Mouse (Mus musculus): Measurements from ENCODE around the gene Prss56. TPM values are rescaled to one million over a fixed set of nuclear protein-coding genes. Genes with fewer than 3 reads are reported as not detected.

The Prss56 gene
- polyA plus RNA-seq, 1 experiment, result 0.27 TPM

- Histone ChIP-seq H3K36me3 (ENCODE audit: control insufficient read depth, insufficient read depth, low read length, poor library complexity, severe bottlenecking) (peaks cover 60% of the 10 kb centered on the region), H3K4me1 (ENCODE audit: control insufficient read depth, insufficient read depth, low read length) (peaks cover 19% of the 10 kb centered on the region), H3K9ac (ENCODE audit: low read depth, poor library complexity, severe bottlenecking) (no peak overlapping the region), H3K9me3 (replicated peaks; ENCODE audit: control insufficient read depth, insufficient read depth, low read length, poor library complexity, severe bottlenecking) (peaks cover 2% of the 10 kb centered on the region), H3K4me3 (ENCODE audit: low read depth, low read length) (no peak overlapping the region; the same call in 1 of the 2 replicates), H3K27me3 (ENCODE audit: control insufficient read depth, insufficient read depth, low read length, poor library complexity, severe bottlenecking) (no peaks in the 10 kb centered on the region), H3K27ac (ENCODE audit: insufficient read depth, low read length) (peak overlapping the region; percentile 97)
- TF ChIP-seq POLR2A (IDR thresholded peaks at IDR 0.05; ENCODE audit: insufficient read depth, low read length) (no peak), CTCF (IDR thresholded peaks at IDR 0.05; ENCODE audit: low read depth, low read length) (no peak), EP300 (IDR thresholded peaks at IDR 0.05; ENCODE audit: insufficient read depth, low read depth, low read length) (peak; percentile 72)
These were observed 43.5 kb downstream of the Prss56 start for GRCm38 (mm10) chr1:87226409-87227159.

- H3K27me3 ChIP-seq (ENCODE audit: control insufficient read depth, insufficient read depth, low read length, poor library complexity, severe bottlenecking), result no peaks in the 10 kb centered on the region
- no peak overlapping the region for H3K4me3 ChIP-seq (ENCODE audit: low read depth, low read length)
- H3K9me3 ChIP-seq (replicated peaks; ENCODE audit: control insufficient read depth, insufficient read depth, low read length, poor library complexity, severe bottlenecking), result no peaks in the 10 kb centered on the region
- peaks cover 19% of the 10 kb centered on the region for H3K4me1 ChIP-seq (ENCODE audit: control insufficient read depth, insufficient read depth, low read length)
- H3K9ac ChIP-seq (ENCODE audit: low read depth, poor library complexity, severe bottlenecking), result no peak overlapping the region
- TF ChIP-seq CTCF (IDR thresholded peaks at IDR 0.05; ENCODE audit: low read depth, low read length) (no peak), EP300 (IDR thresholded peaks at IDR 0.05; ENCODE audit: insufficient read depth, low read depth, low read length) (no peak)
- H3K36me3 ChIP-seq (ENCODE audit: control insufficient read depth, insufficient read depth, low read length, poor library complexity, severe bottlenecking), result peaks cover 54% of the 10 kb centered on the region
- peak overlapping the region; percentile 96 for H3K27ac ChIP-seq (ENCODE audit: insufficient read depth, low read length)
These were observed 44.0 kb downstream of the Prss56 start for GRCm38 (mm10) chr1:87227160-87227550.

- Histone ChIP-seq H3K9ac (ENCODE audit: low read depth, poor library complexity, severe bottlenecking) (no peak overlapping the region), H3K27me3 (ENCODE audit: control insufficient read depth, insufficient read depth, low read length, poor library complexity, severe bottlenecking) (no peaks in the 10 kb centered on the region), H3K4me3 (ENCODE audit: low read depth, low read length) (no peak overlapping the region), H3K4me1 (ENCODE audit: control insufficient read depth, insufficient read depth, low read length) (peaks cover 27% of the 10 kb centered on the region), H3K27ac (ENCODE audit: insufficient read depth, low read length) (peak overlapping the region; percentile 85), H3K9me3 (replicated peaks; ENCODE audit: control insufficient read depth, insufficient read depth, low read length, poor library complexity, severe bottlenecking) (no peaks in the 10 kb centered on the region), H3K36me3 (ENCODE audit: control insufficient read depth, insufficient read depth, low read length, poor library complexity, severe bottlenecking) (peaks cover 36% of the 10 kb centered on the region)
- TF ChIP-seq POLR2A (IDR thresholded peaks at IDR 0.05; ENCODE audit: insufficient read depth, low read length), result no peak
- TF ChIP-seq CTCF (IDR thresholded peaks at IDR 0.05; ENCODE audit: low read depth, low read length), result no peak
- TF ChIP-seq EP300 (IDR thresholded peaks at IDR 0.05; ENCODE audit: insufficient read depth, low read depth, low read length), result no peak
These were observed 47.5 kb downstream of the Prss56 start for GRCm38 (mm10) chr1:87230606-87231005.

- Histone ChIP-seq H3K36me3 (ENCODE audit: control insufficient read depth, insufficient read depth, low read length, poor library complexity, severe bottlenecking) (peaks cover 32% of the 10 kb centered on the region), H3K27ac (ENCODE audit: insufficient read depth, low read length) (peak overlapping the region; percentile 44), H3K4me3 (ENCODE audit: low read depth, low read length) (no peak overlapping the region), H3K4me1 (ENCODE audit: control insufficient read depth, insufficient read depth, low read length) (peaks cover 27% of the 10 kb centered on the region), H3K9me3 (replicated peaks; ENCODE audit: control insufficient read depth, insufficient read depth, low read length, poor library complexity, severe bottlenecking) (no peaks in the 10 kb centered on the region), H3K9ac (ENCODE audit: low read depth, poor library complexity, severe bottlenecking) (no peak overlapping the region), H3K27me3 (ENCODE audit: control insufficient read depth, insufficient read depth, low read length, poor library complexity, severe bottlenecking) (no peaks in the 10 kb centered on the region)
- TF ChIP-seq EP300 (IDR thresholded peaks at IDR 0.05; ENCODE audit: insufficient read depth, low read depth, low read length), result no peak
- TF ChIP-seq POLR2A (IDR thresholded peaks at IDR 0.05; ENCODE audit: insufficient read depth, low read length), result no peak
These were observed 49.1 kb downstream of the Prss56 start for GRCm38 (mm10) chr1:87232197-87232596.

Other genes with a start within 250 kb of the Prss56 start
- not detected in 2 replicates for gene Alppl2, start 93.4 kb upstream of the Prss56 start, polyA plus RNA-seq (2011; ENCODE audit: insufficient read depth, insufficient read length, low read depth, missing spikeins)
- gene Alpi, start 81.7 kb upstream of the Prss56 start, polyA plus RNA-seq (2011; ENCODE audit: insufficient read depth, insufficient read length, low read depth, missing spikeins), result not detected in 2 replicates
- not detected in 2 replicates for gene Akp3, start 58.3 kb upstream of the Prss56 start, polyA plus RNA-seq (2011; ENCODE audit: insufficient read depth, insufficient read length, low read depth, missing spikeins)
- 0.37 and 2.2 TPM in 2 replicates for gene Ecel1, start 26.8 kb upstream of the Prss56 start, polyA plus RNA-seq (2011; ENCODE audit: insufficient read depth, insufficient read length, low read depth, missing spikeins)
- not detected in 2 replicates for gene Chrnd, start 7.3 kb downstream of the Prss56 start, polyA plus RNA-seq (2011; ENCODE audit: insufficient read depth, insufficient read length, low read depth, missing spikeins)
- not detected in 2 replicates for gene Chrng, start 21.3 kb downstream of the Prss56 start, polyA plus RNA-seq (2011; ENCODE audit: insufficient read depth, insufficient read length, low read depth, missing spikeins)
- gene Eif4e2, start 30.6 kb downstream of the Prss56 start, polyA plus RNA-seq (2011; ENCODE audit: insufficient read depth, insufficient read length, low read depth, missing spikeins), result 191 and 201 TPM in 2 replicates
- 1.9 and 2.2 TPM in 2 replicates for gene Efhd1, start 81.0 kb downstream of the Prss56 start, polyA plus RNA-seq (2011; ENCODE audit: insufficient read depth, insufficient read length, low read depth, missing spikeins)
- gene Gigyf2, start 143.7 kb downstream of the Prss56 start, polyA plus RNA-seq (2011; ENCODE audit: insufficient read depth, insufficient read length, low read depth, missing spikeins), result 185 and 207 TPM in 2 replicates
- gene Kcnj13, start 211.4 kb downstream of the Prss56 start, polyA plus RNA-seq (2011; ENCODE audit: insufficient read depth, insufficient read length, low read depth, missing spikeins), result not detected in 2 replicates